Mouse (Mus musculus) hindbrain, embryonic 16.5 days (tissue): Measurements from ENCODE around the gene Tgfbr3. TPM values are rescaled to one million over a fixed set of nuclear protein-coding genes. Genes with fewer than 3 reads are reported as not detected.

ENCODE experiments used
- ATAC-seq: fragments of 200-750 bp; cut with Nextera tagmentation; 2 replicates; pipeline ENCODE4 v1.8.0; 2017; ENCODE audit warnings: moderate TSS enrichment, moderate library complexity
- H3K27ac ChIP-seq: fragments of 300-500 bp; sonication (generic); 2 replicates; pipeline ENCODE4 v1.5.1; 2014; ENCODE audit warnings: low read depth, mild to moderate bottlenecking, control low read depth, low read length, moderate library complexity
- H3K27me3 ChIP-seq: fragments of 300-500 bp; sonication (generic); replicated peaks from 2 replicates; pipeline ENCODE4 v1.6.1; 2014; ENCODE audit warnings: low read length; ENCODE audit not compliant: control insufficient read depth, insufficient read depth
- H3K36me3 ChIP-seq: fragments of 300-500 bp; sonication (generic); 2 replicates; pipeline ENCODE4 v1.6.1; 2014; ENCODE audit warnings: mild to moderate bottlenecking, low read length, moderate library complexity, mixed read lengths; ENCODE audit not compliant: control insufficient read depth, insufficient read depth
- H3K4me1 ChIP-seq: fragments of 300-500 bp; sonication (generic); 2 replicates; pipeline ENCODE4 v1.6.1; 2014; ENCODE audit warnings: low read depth, low read length; ENCODE audit not compliant: control insufficient read depth, insufficient read depth
- H3K4me2 ChIP-seq: fragments of 300-500 bp; sonication (generic); 2 replicates; pipeline ENCODE4 v1.6.1; 2014; ENCODE audit warnings: mild to moderate bottlenecking, low read length, control low read depth, moderate library complexity
- H3K4me3 ChIP-seq: fragments of 300-500 bp; sonication (generic); 2 replicates; pipeline ENCODE4 v1.5.1; 2014; ENCODE audit warnings: mild to moderate bottlenecking, low read length, control low read depth, moderate library complexity
- H3K9ac ChIP-seq: fragments of 300-500 bp; sonication (generic); 2 replicates; pipeline ENCODE4 v1.6.1; 2014; ENCODE audit warnings: low read depth, mild to moderate bottlenecking, control low read depth, low read length, moderate library complexity
- H3K9me3 ChIP-seq: fragments of 300-500 bp; sonication (generic); 2 replicates; pipeline ENCODE4 v1.6.1; 2014; ENCODE audit warnings: mild to moderate bottlenecking, low read length, moderate library complexity; ENCODE audit not compliant: control insufficient read depth
- WGBS: fragments of 180-500 bp; shearing (Covaris S2); extraction: QIAGEN DNeasy Blood & Tissue Kit; methylation state at CpG from one replicate; pipeline ENCODE4 v1.1.7; 2014; 5-methylcytosine and 5-hydroxymethylcytosine counted together
- polyA plus RNA-seq: library from polyadenylated mRNA; unstranded; fragments of >200 nt; fragmentation: Nextera tagmentation; extraction: Ambion mirVana; gene quantifications from 2 replicates; pipeline ENCODE4 v1.2.1, GENCODE M21; 2015

Gene Tgfbr3
- polyA plus RNA-seq, 1 experiment from 2014 or later, result 5.9 TPM

DNA sequence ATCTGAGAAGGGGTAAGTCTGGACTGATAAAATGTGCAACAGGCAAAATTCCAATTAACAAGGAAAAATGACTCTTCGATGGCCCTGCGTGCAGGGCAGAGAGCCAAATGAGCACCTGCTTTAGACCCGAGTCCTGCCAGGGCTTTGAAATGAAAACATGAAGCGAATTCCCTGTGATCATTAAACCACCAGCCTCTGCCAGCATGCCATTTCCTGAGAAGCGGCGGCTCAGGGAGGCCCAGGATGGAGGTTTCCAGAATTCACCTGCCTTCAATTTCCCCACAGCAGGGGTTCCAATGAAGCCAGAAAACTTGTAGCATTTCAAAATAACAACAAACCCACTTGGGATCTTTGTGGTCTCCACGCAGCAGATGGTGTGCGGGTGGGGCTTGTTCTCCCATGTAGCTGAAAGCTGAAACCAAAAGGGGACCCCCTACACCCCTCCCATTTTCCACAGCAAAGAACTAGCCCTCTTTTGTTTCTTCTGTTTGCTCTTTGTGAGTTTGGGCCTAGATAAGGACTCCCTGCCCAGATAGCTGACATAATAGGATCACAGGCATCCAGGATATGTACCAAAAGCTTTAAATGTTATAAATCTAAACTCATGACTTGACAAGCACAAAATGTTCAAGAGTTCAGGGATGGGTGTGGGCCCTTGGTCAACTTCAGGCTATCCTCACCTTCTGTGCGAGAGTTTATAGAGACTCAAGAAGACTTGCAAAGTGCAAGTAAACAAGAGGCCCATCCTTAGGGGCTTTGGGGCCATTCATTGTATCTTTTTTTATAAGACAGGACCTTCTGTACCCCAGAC is 7.3 kb upstream of the Tgfbr3 start:
- no peak for ATAC-seq
- Histone ChIP-seq H3K4me2 (no peak overlapping the region), H3K27me3 (no peaks in the 10 kb centered on the region), H3K4me1 (no peaks in the 10 kb centered on the region; the same call in 1 of the 2 replicates), H3K9me3 (no peaks in the 10 kb centered on the region), H3K4me3 (no peak overlapping the region), H3K9ac (no peak overlapping the region), H3K27ac (no peak overlapping the region), H3K36me3 (no peaks in the 10 kb centered on the region)
- 36% methylated on average over 9 of the region's 9 CpGs for WGBS

DNA sequence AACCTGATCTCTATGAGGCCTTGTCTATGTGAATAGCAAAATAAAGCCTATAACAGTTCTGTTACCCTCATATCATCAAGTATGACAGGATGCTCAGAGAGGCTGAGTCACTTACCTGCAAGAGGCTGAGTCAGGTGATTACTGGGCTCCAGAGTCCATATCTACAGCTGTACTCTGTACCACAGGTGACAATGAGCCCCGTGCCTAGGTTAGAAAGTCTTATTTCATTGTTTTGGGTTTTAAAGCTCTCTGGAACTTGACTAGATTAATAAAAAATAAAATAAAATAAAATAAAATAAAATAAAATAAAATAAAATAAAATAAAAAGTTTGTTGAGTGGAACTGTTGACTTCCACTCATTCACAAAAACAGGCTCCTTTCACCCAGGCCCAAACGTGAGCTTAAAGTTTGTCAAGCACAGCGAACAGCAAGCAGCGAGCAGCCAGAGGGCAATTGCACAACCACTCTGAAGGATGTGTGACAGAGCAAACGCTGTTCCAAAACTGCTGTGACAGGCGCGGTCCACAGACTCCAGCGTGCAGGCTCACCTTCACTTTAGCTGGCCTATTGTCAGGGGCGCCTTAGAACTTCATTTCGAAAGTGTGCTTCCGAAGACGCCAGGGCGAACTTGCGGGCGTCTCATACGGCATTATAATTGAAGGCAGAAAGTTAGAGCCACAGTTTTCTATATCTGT is 6.5 kb upstream of the Tgfbr3 start:
- Histone ChIP-seq H3K4me3 (no peak overlapping the region), H3K4me2 (no peak overlapping the region), H3K4me1 (no peaks in the 10 kb centered on the region; the same call in 1 of the 2 replicates), H3K36me3 (no peaks in the 10 kb centered on the region), H3K27me3 (no peaks in the 10 kb centered on the region), H3K9ac (no peak overlapping the region), H3K27ac (no peak overlapping the region), H3K9me3 (no peaks in the 10 kb centered on the region)
- whole genome bisulfite sequencing, result 78% methylated on average over 16 of the region's 16 CpGs
- ATAC-seq, result no peak

DNA sequence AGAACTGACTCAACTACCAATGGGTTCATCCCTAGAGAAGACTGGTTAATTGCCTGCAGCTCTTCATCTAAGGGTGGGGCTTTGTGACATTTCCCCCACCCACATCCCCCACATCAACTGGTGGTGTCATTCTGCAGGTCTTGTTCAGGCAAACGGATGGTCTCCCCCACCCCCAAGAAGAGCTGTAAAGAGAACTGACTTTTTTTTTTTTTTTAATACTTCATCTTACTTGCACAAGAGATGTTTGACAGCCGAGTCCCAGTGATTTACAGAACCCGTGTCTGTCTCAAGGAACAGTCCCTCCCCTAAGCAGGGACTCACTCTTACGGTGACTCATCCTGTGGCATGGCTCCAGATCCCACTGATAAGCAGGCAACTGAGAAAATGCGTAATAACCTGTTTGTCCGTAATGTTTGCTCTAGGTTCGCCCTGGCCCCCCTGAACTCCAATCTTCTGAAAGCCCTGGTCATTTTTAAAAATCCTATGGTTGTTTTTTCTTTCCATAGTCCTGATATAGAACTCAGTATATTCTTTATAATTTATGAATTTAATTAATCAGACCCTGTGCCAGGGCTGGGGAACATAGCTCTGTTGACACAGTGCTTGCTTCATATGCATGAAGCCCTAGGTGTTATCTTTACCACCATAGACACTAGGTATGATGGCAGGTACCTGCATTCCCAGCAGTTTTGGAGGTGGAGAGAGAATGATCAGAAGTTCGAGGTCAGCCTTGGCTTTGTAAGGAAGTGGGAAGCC is 5.8 kb upstream of the Tgfbr3 start:
- H3K36me3 ChIP-seq, result no peaks in the 10 kb centered on the region
- H3K4me1 ChIP-seq, result no peaks in the 10 kb centered on the region; the same call in none of the 2 replicates
- no peak overlapping the region for H3K27ac ChIP-seq
- no peaks in the 10 kb centered on the region for H3K9me3 ChIP-seq
- no peak for ATAC-seq
- no peaks in the 10 kb centered on the region; the same call in 1 of the 2 replicates for H3K27me3 ChIP-seq
- WGBS, result 69% methylated on average over 8 of the region's 8 CpGs
- H3K4me2 ChIP-seq, result no peak overlapping the region
- no peak overlapping the region for H3K9ac ChIP-seq
- H3K4me3 ChIP-seq, result no peak overlapping the region

DNA sequence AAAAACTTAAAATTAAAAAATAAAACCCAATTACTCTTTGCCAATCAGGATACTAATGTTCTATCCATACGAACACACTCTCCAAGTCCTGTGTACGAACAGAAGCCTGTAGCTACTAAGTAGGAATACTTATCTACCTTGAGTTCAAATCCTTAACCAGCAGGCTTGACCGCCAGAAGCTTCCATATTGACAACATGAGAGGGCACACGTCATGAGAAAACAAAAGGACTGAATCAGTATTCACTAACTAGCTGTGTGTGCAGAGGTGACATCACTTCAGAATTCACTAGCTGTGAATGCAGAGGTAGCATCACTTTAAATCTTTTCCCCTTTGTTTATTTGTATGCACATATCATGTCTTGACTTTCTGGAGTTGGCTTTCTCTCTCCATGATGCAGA is 4.6 kb upstream of the Tgfbr3 start:
- no peak overlapping the region for H3K4me3 ChIP-seq
- H3K4me2 ChIP-seq, result no peak overlapping the region
- no peaks in the 10 kb centered on the region for H3K36me3 ChIP-seq
- no peak for ATAC-seq
- H3K4me1 ChIP-seq, result no peaks in the 10 kb centered on the region; the same call in none of the 2 replicates
- 82% methylated on average over 4 of the region's 4 CpGs for WGBS
- no peak overlapping the region for H3K27ac ChIP-seq
- no peaks in the 10 kb centered on the region; the same call in 1 of the 2 replicates for H3K27me3 ChIP-seq
- no peak overlapping the region for H3K9ac ChIP-seq
- H3K9me3 ChIP-seq, result no peaks in the 10 kb centered on the region

DNA sequence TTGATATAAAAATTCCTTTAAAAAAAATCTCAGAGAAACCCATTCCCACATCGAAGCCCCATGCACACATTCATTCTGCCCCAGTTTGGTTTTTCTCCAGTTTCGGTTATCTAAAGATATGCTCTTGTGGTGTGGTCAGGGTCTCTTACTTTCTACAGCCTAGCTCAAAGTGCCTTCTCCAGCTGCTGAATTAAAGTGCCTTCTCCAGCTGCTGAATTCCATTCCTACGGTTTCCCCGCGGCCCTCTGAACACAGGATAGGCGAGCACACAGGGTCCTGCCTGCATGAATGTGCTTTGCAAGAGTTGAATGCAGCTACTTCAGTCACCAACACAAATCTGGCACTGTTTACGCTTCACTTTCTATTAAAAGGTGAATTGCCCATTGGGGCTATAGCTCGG is 557 bp upstream of the Tgfbr3 start:
- no peaks in the 10 kb centered on the region for H3K9me3 ChIP-seq
- no peaks in the 10 kb centered on the region; the same call in 1 of the 2 replicates for H3K27me3 ChIP-seq
- H3K9ac ChIP-seq, result peak overlapping the region; percentile 78
- H3K4me1 ChIP-seq, result peaks cover 3% of the 10 kb centered on the region; the same call in 1 of the 2 replicates
- WGBS, result 36% methylated on average over 8 of the region's 8 CpGs
- peak overlapping the region; percentile 87 for H3K4me2 ChIP-seq
- no peak overlapping the region for H3K27ac ChIP-seq
- H3K36me3 ChIP-seq, result no peaks in the 10 kb centered on the region
- peak overlapping the region; percentile 62 for H3K4me3 ChIP-seq
- ATAC-seq, result no peak

DNA sequence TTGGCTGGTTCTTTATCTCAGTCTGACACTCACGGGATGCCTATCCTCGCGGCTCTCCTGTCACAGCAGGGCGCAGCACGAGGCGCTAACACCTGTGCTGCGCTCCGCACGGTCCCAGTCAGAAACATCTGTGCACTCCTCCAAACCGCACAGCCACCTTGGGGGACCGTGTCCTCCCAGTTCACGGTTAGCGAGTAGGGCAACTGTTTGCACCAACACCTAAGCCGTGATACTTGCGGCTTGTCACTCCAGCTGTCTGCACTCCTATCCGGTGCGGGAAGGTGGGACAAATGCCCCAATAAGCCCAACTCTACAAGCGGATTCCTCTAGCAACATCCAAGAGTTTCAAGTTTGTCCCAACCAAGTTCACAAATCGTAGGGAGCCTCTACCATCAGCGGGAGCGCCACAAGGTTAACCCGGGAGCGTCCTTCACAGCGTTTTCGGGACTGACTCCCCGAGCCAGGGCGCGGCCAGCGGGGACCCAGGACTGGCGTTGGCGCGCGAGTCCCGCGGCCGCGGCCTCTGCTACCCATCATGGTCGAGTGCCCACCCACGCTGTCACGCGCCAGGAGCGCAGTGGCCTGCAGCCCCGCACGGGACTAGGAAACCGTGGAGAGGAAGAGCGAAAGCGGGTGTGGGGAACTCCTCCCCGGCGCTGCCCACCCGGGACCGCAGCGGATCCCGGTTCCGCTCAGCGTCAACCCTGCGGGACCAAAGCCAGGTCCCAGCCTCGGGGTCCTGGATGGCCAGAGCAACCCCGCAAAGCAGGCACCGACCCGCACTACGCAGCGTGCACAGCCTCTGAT is 799 bp downstream of the Tgfbr3 start:
- peak overlapping the region; percentile 62 for H3K4me3 ChIP-seq
- peaks cover 3% of the 10 kb centered on the region; the same call in 1 of the 2 replicates for H3K4me1 ChIP-seq
- under 1% methylated on average over 58 of the region's 62 CpGs for WGBS
- no peaks in the 10 kb centered on the region; the same call in 1 of the 2 replicates for H3K27me3 ChIP-seq
- ATAC-seq, result peak; percentile 59
- H3K4me2 ChIP-seq, result peak overlapping the region; percentile 87
- no peaks in the 10 kb centered on the region for H3K36me3 ChIP-seq
- peak overlapping the region; percentile 78 for H3K9ac ChIP-seq
- H3K27ac ChIP-seq, result peak overlapping the region; percentile 61
- H3K9me3 ChIP-seq, result no peaks in the 10 kb centered on the region

GRCm38 (mm10) chr5:107287908-107288267 is 1.5 kb downstream of the Tgfbr3 start:
- no peak for ATAC-seq
- Histone ChIP-seq H3K27me3 (no peaks in the 10 kb centered on the region; the same call in 1 of the 2 replicates), H3K36me3 (no peaks in the 10 kb centered on the region), H3K9ac (no peak overlapping the region), H3K4me3 (peak overlapping the region; percentile 62), H3K27ac (no peak overlapping the region), H3K4me2 (peak overlapping the region; percentile 87), H3K9me3 (no peaks in the 10 kb centered on the region), H3K4me1 (peaks cover 3% of the 10 kb centered on the region; the same call in 1 of the 2 replicates)
- WGBS, result 57% methylated on average over 5 of the region's 5 CpGs

DNA sequence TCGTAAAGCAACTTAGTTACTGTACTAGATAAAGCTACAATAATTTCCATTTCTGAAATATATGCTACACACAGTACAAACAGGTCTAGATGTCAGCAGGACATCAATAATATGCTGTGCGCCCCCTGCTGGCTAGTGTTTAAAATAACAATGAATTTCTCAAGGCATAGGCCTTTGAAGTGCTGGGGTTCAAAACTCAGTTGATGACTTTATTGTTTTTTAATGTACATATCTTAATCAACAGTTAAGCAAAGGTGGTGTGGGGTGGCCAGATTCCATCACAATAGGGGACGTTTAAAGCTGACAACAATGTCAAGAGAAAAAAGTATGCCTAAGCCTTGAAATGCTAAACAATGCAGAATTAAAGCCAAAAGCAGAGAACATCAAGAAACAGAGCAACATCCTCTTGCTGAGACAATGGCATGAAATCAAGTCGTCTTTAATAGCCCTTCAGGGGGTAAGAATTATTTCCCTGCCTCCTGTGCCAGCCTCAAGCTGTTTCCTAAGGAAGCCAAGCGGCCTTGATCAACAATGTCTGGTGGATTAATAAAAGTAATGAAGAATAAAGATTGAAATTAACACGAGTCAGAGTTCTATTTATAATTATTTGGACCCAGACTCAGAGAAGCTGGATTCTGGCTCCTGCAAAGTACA is 2.0 kb downstream of the Tgfbr3 start:
- H3K27me3 ChIP-seq, result no peaks in the 10 kb centered on the region; the same call in 1 of the 2 replicates
- no peak for ATAC-seq
- H3K4me3 ChIP-seq, result no peak overlapping the region
- no peaks in the 10 kb centered on the region for H3K9me3 ChIP-seq
- H3K36me3 ChIP-seq, result no peaks in the 10 kb centered on the region
- H3K27ac ChIP-seq, result no peak overlapping the region
- peak overlapping the region; percentile 4; the same call in 1 of the 2 replicates for H3K4me2 ChIP-seq
- peaks cover 3% of the 10 kb centered on the region; the same call in 1 of the 2 replicates for H3K4me1 ChIP-seq
- no peak overlapping the region for H3K9ac ChIP-seq
- WGBS, result 25% methylated on average over 6 of the region's 6 CpGs
